Mouse (Mus musculus) bone marrow macrophage, adult 2 months (primary cell): Measurements from ENCODE around the gene Lmf2. TPM values are rescaled to one million over a fixed set of nuclear protein-coding genes. Genes with fewer than 3 reads are reported as not detected.

Experiments
- H3K27ac ChIP-seq: 2 replicates; pipeline ENCODE4 v1.5.1; 2012; ENCODE audit warnings: low read depth, low read length; ENCODE audit not compliant: insufficient read depth
- H3K4me1 ChIP-seq: 2 replicates; pipeline ENCODE4 v1.6.1; 2012; ENCODE audit warnings: low read length; ENCODE audit not compliant: control insufficient read depth, insufficient read depth
- H3K4me3 ChIP-seq: 2 replicates; pipeline ENCODE4 v1.5.1; 2012; ENCODE audit warnings: mild to moderate bottlenecking, low read length, moderate library complexity; ENCODE audit not compliant: insufficient read depth
- CTCF ChIP-seq: IDR thresholded peaks from 2 replicates; pipeline ENCODE4 v1.5.1; 2012; ENCODE audit warnings: low read depth, mild to moderate bottlenecking, low read length, moderate library complexity
- POLR2A ChIP-seq: IDR thresholded peaks from 2 replicates; pipeline ENCODE4 v1.6.1; 2012; ENCODE audit warnings: mild to moderate bottlenecking, low read depth, low read length, borderline replicate concordance
- polyA plus RNA-seq: library from polyadenylated mRNA; stranded (reverse); fragments of >200 nt; gene quantifications from 2 replicates; pipeline ENCODE4 v1.2.4, GENCODE M21; 2012; ENCODE audit not compliant: missing spikeins, insufficient read depth, insufficient read length

The Lmf2 gene
- polyA plus RNA-seq, 1 experiment = 48.1 TPM

- Histone ChIP-seq H3K4me3 (no peak overlapping the region), H3K27ac (no peak overlapping the region), H3K4me1 (peaks cover 6% of the 10 kb centered on the region; the same call in 1 of the 2 replicates)
- TF ChIP-seq POLR2A (no peak), CTCF (no peak)
Measured at GRCm38 (mm10) chr15:89351302-89351701, 4.2 kb downstream of the Lmf2 start.

- TF ChIP-seq CTCF (no peak), POLR2A (no peak)
- Histone ChIP-seq H3K27ac (no peak overlapping the region), H3K4me3 (no peak overlapping the region), H3K4me1 (peaks cover 6% of the 10 kb centered on the region; the same call in 1 of the 2 replicates)
Measured at GRCm38 (mm10) chr15:89350447-89350846, 5.0 kb downstream of the Lmf2 start.

- Histone ChIP-seq H3K27ac (no peak overlapping the region), H3K4me3 (no peak overlapping the region), H3K4me1 (peaks cover 11% of the 10 kb centered on the region)
- TF ChIP-seq CTCF (no peak), POLR2A (no peak)
Measured at GRCm38 (mm10) chr15:89343325-89343724, 12.1 kb downstream of the Lmf2 start.

- H3K4me3 ChIP-seq = no peak overlapping the region
- TF ChIP-seq CTCF = no peak
- no peak for TF ChIP-seq POLR2A
- peaks cover 11% of the 10 kb centered on the region for H3K4me1 ChIP-seq
- no peak overlapping the region for H3K27ac ChIP-seq
Measured at GRCm38 (mm10) chr15:89341678-89342077, 13.8 kb downstream of the Lmf2 start.

- H3K4me3 ChIP-seq = no peak overlapping the region
- no peak overlapping the region for H3K27ac ChIP-seq
- H3K4me1 ChIP-seq = peaks cover 11% of the 10 kb centered on the region
- TF ChIP-seq POLR2A (no peak), CTCF (no peak)
Measured at GRCm38 (mm10) chr15:89340136-89340535, 15.3 kb downstream of the Lmf2 start.

GRCm38 (mm10) chr15:89339696-89340095 lies 15.8 kb downstream of the Lmf2 start:
- TF ChIP-seq POLR2A (no peak), CTCF (no peak)
- Histone ChIP-seq H3K4me3 (no peak overlapping the region), H3K4me1 (peaks cover 11% of the 10 kb centered on the region), H3K27ac (no peak overlapping the region)

- H3K27ac ChIP-seq = no peak overlapping the region
- no peak overlapping the region for H3K4me3 ChIP-seq
- TF ChIP-seq CTCF = no peak
- TF ChIP-seq POLR2A = no peak
- peaks cover 11% of the 10 kb centered on the region for H3K4me1 ChIP-seq
Measured at GRCm38 (mm10) chr15:89336422-89336821, 19.0 kb downstream of the Lmf2 start.

GRCm38 (mm10) chr15:89334774-89335537 lies 20.5 kb downstream of the Lmf2 start:
- Histone ChIP-seq H3K4me3 (no peak overlapping the region), H3K27ac (no peak overlapping the region)
- no peak for TF ChIP-seq CTCF
- TF ChIP-seq POLR2A = no peak

GRCm38 (mm10) chr15:89334271-89334670 lies 21.2 kb downstream of the Lmf2 start, which contains the start of gene Miox:
Miox (plus strand) TSS chr15:89334398.
- Histone ChIP-seq H3K4me1 (no peaks in the 10 kb centered on the region), H3K4me3 (no peak within 1 kb of the TSS), H3K27ac (no peak within 1 kb of the TSS)
- TF ChIP-seq CTCF (no peak), POLR2A (no peak)

More at GRCm38 (mm10) chr15:89334774-89335537, 20.5 kb downstream of the Lmf2 start:
- H3K4me1 ChIP-seq = peaks cover 5% of the 10 kb centered on the region

- no peak for TF ChIP-seq CTCF
- no peak for TF ChIP-seq POLR2A
- H3K27ac ChIP-seq = no peak overlapping the region
Measured at GRCm38 (mm10) chr15:89326441-89326840, 29.0 kb downstream of the Lmf2 start.

GRCm38 (mm10) chr15:89323656-89324055 lies 31.8 kb downstream of the Lmf2 start:
- no peak overlapping the region for H3K27ac ChIP-seq
- H3K4me1 ChIP-seq = no peaks in the 10 kb centered on the region
- no peak for TF ChIP-seq POLR2A
- no peak for TF ChIP-seq CTCF
- H3K4me3 ChIP-seq = no peak overlapping the region

More at GRCm38 (mm10) chr15:89326441-89326840, 29.0 kb downstream of the Lmf2 start:
- no peaks in the 10 kb centered on the region for H3K4me1 ChIP-seq
- H3K4me3 ChIP-seq = no peak overlapping the region
